Mouse (Mus musculus): ENCODE results near the gene Pik3r5.

DNA sequence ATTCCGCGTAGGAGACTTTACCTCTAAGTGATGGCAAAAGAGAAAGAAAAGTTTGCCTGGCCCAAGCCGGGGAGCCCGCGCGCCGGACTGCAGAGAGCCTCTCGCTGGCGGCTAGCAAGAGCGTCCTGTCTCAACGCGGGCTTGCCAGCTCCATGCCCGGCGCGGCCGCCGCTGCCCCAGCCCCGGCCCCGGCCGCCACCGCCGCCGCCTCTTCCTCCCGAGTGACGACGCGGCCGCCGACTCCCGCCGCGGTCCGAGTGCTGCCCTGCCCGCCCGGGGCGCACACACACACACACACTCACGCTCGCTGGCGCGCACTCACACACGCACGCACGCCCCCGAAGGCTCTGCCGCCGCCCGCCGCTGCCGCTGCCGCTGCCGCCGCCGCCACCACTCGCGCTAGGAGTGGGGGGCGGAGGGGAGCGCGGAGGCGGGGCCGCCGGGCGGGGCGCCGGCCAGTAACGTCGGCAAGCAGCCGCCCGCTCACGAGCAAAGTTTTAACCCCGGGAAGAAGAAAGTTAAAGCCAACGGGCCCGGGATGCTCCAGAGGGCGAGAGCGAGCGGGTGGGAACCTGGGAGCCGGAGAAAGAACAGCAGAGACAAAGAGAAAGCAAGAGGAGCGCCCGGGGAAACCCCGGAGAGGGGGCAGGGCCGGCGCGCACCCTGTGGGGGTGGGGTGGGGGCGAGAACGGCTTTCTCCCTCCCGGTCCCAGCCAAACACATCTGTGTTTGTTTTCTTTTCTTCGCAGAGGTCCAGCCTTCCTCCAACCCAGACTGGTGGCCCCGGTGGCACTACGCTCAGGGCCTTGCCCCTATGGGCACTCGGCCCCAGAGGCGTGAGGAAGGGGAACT, 45.1 kb upstream of the Pik3r5 start:
- TF ChIP-seq EP300 (IDR thresholded peaks at IDR 0.05; ENCODE audit: low read depth in 1 of 2, low read length in 2 of 2): no peak
- no peak for TF ChIP-seq POLR2A (IDR thresholded peaks at IDR 0.05; ENCODE audit: control insufficient read depth in 1 of 2, insufficient read depth in 1 of 2, low read depth in 1 of 2, low read length in 2 of 2, poor library complexity in 1 of 2)
- TF ChIP-seq CTCF (IDR thresholded peaks at IDR 0.05 in 2 of 3, conservative IDR thresholded peaks at IDR 0.05 in 1 of 3; ENCODE audit: control insufficient read depth in 1 of 3, insufficient read depth in 1 of 3, low read depth in 2 of 3, low read length in 3 of 3, poor library complexity in 1 of 3, severe bottlenecking in 1 of 3): no peak
- TF ChIP-seq ZMIZ1 (IDR thresholded peaks at IDR 0.05; ENCODE audit: low read depth, low read length): no peak
- TF ChIP-seq TAL1 (IDR thresholded peaks at IDR 0.05; ENCODE audit: low read length): no peak
